Mouse (Mus musculus) intestine, postnatal 0 days (tissue): ENCODE results near the gene Kdm2a. TPM values are rescaled to one million over a fixed set of nuclear protein-coding genes. Genes with fewer than 3 reads are reported as not detected.
A peak's percentile ranks its signal among the peaks of the same experiment; 100 is the strongest.

Experiments used
- ATAC-seq: fragments of 200-750 bp; cut with Nextera tagmentation; 2 replicates; pipeline ENCODE4 v1.8.0; 2017; ENCODE audit warnings: mild to moderate bottlenecking, moderate TSS enrichment, moderate library complexity
- H3K27ac ChIP-seq: fragments of 300-500 bp; sonication (generic); 2 replicates; pipeline ENCODE4 v1.5.1; 2014; ENCODE audit warnings: mild to moderate bottlenecking, low read depth, low read length, moderate library complexity
- H3K27me3 ChIP-seq: fragments of 300-500 bp; sonication (generic); replicated peaks from 2 replicates; pipeline ENCODE4 v1.6.1; 2014; ENCODE audit warnings: low read length, mixed read lengths; ENCODE audit not compliant: control insufficient read depth, insufficient read depth
- H3K36me3 ChIP-seq: fragments of 300-500 bp; sonication (generic); 2 replicates; pipeline ENCODE4 v1.6.1; 2014; ENCODE audit warnings: mild to moderate bottlenecking, moderate library complexity; ENCODE audit not compliant: control insufficient read depth, insufficient read depth
- H3K4me1 ChIP-seq: fragments of 300-500 bp; sonication (generic); replicated peaks from 2 replicates; pipeline ENCODE4 v1.6.1; 2014; ENCODE audit warnings: antibody characterized with exemption, low read length, mixed read lengths; ENCODE audit not compliant: control insufficient read depth, insufficient read depth
- H3K4me2 ChIP-seq: fragments of 300-500 bp; sonication (generic); replicated peaks from 2 replicates; pipeline ENCODE4 v1.6.1; 2014; ENCODE audit warnings: low read depth, mild to moderate bottlenecking, moderate library complexity
- H3K4me3 ChIP-seq: fragments of 300-500 bp; sonication (generic); 2 replicates; pipeline ENCODE4 v1.5.1; 2014; ENCODE audit warnings: low read depth, low read length
- H3K9ac ChIP-seq: fragments of 300-500 bp; sonication (generic); 2 replicates; pipeline ENCODE4 v1.6.1; 2014; ENCODE audit warnings: mild to moderate bottlenecking, low read depth, low read length
- H3K9me3 ChIP-seq: fragments of 300-500 bp; sonication (generic); 2 replicates; pipeline ENCODE4 v1.6.1; 2016; ENCODE audit warnings: mixed run types; ENCODE audit not compliant: control insufficient read depth
- CTCF ChIP-seq: sonication (generic); IDR thresholded peaks from 2 replicates; pipeline ENCODE4 v1.5.1; 2016; ENCODE audit warnings: low read depth, mild to moderate bottlenecking, control low read depth, antibody characterized with exemption, moderate library complexity
- WGBS: fragments of 180-500 bp; shearing (Covaris S2); extraction: QIAGEN DNeasy Blood & Tissue Kit; methylation state at CpG from one replicate; pipeline ENCODE4 v1.1.7; 2014; 5-methylcytosine and 5-hydroxymethylcytosine counted together
- polyA plus RNA-seq: library from polyadenylated mRNA; unstranded; fragments of >200 nt; fragmentation: Nextera tagmentation; extraction: Ambion mirVana; gene quantifications from 2 replicates; pipeline ENCODE4 v1.2.1, GENCODE M21; 2015

Kdm2a gene
- polyA plus RNA-seq, 1 experiment from 2014 or later = 21.2 TPM

DNA sequence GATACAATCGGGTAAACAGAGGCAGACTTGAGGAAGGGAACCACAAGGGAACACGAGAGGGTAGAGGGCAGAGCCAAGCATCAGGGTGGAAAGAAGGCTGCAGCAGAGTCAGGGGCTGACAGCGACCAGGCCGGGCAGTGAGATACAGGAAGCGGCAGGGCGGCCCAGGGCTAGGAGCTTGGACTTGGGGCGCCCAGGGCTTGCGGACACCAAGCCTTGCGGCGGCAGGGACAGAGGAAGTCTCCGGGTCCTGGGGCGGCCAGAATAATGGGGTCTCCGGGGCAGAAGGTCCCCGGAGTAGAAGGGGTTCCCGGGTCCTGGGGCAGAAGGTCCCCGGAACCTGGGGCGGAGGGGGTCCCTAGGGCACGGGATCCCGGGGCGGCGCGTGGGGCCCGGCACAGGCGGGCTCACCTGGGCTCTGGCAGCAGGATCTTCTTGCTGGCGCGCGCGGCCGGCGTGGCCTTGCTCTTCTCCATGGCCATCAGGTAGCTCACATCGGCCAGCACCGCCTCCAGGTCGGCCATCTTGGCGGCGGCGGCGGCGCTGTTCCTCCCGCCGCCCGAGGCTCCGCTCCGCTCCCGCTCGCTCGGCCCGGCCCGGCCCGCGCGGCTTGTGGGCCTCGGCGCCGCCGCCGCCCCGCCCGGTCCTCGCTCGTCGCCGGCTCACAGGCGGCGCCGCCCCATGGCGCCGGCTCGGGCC lies 92.4 kb downstream of the Kdm2a start:
- TF ChIP-seq CTCF = no peak
- Histone ChIP-seq H3K9ac (peak overlapping the region; percentile 93), H3K27ac (peak overlapping the region; percentile 88), H3K4me2 (peak overlapping the region; percentile 77), H3K27me3 (no peaks in the 10 kb centered on the region), H3K4me3 (peak overlapping the region; percentile 93), H3K36me3 (peaks cover 5% of the 10 kb centered on the region; the same call in 1 of the 2 replicates), H3K9me3 (no peaks in the 10 kb centered on the region), H3K4me1 (peaks cover 16% of the 10 kb centered on the region)
- under 1% methylated on average over 45 of the region's 68 CpGs for WGBS
- peak; percentile 67 for ATAC-seq

DNA sequence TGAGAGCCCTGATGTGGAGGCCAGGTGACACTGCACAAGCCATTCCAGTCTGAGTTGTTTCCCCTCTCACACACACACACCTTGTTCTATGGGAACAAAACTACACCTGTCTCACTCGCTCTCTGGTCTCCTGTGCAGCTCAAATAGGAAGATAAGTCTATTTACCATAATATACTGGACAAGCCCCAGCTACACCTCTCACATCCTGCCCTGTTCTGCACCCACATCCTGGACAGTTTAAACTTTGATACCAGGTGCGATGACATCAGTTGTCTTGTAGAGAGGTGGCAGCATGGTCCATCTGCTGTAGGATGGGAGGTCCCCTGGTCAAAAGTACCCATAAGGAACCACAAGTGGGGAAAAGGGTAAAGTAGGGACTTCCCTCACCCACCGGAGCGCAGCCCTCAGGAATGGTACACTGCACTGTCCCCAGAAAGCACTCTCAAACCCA lies 93.2 kb downstream of the Kdm2a start:
- peak overlapping the region; percentile 93 for H3K4me3 ChIP-seq
- no peak for TF ChIP-seq CTCF
- H3K27me3 ChIP-seq = no peaks in the 10 kb centered on the region
- H3K36me3 ChIP-seq = peaks cover 5% of the 10 kb centered on the region; the same call in 1 of the 2 replicates
- 22% methylated on average over 4 of the region's 4 CpGs for WGBS
- H3K4me2 ChIP-seq = peak overlapping the region; percentile 77
- H3K9ac ChIP-seq = peak overlapping the region; percentile 93
- H3K4me1 ChIP-seq = peaks cover 21% of the 10 kb centered on the region
- no peak for ATAC-seq
- no peaks in the 10 kb centered on the region for H3K9me3 ChIP-seq
- peak overlapping the region; percentile 54 for H3K27ac ChIP-seq

DNA sequence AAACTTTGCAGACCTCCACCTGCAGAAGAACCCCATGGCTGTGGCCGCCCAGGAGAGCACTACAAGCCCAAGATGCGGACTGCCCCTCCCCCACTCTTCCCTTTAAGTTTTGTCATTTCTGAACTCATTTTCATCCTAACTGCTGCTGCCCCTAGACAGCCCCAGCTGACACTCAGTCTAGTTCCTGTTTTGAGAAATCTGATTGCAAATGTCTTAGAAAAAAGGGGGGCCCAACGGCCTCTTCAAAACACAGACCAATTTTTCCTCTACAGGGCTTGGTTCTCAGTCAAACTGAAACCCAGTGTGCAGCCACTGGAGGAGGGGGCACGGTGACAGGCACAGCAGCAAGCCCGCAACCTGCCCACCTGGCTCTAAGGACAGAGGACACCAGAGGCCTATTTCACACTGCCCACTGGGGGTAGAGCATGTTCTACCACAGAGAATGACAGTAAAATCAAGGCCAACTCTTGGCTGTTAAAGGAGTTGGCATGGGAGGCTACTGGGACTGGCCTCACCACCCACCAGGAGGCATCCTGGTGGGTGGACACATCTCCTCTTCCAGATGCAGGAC lies 93.7 kb downstream of the Kdm2a start:
- WGBS = 62% methylated on average over 5 of the region's 5 CpGs
- TF ChIP-seq CTCF = no peak
- 0 out of 2 replicates have a peak overlapping the region, but pooled peaks have one; percentile 93 for H3K9ac ChIP-seq

DNA sequence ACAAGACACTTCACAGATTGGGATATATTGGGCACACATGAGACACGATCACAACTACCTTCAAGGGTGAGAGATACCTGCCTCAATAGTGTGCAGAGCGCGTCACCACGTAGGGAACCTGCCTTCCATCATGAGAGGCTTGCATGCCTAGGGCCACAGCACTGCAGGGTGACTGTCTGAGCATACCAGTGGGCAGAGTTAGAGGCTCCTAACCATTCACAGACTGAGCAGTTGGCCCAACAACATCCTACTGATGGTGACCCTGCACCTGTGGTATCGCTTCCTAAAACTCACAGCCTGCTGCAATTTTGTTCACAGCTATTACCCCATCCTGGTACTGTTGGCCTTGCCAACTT lies 94.5 kb downstream of the Kdm2a start:
- Histone ChIP-seq H3K9me3 (no peaks in the 10 kb centered on the region), H3K36me3 (peaks cover 5% of the 10 kb centered on the region; the same call in 1 of the 2 replicates), H3K4me1 (peaks cover 21% of the 10 kb centered on the region), H3K4me2 (no peak overlapping the region; the same call in 1 of the 2 replicates), H3K27me3 (no peaks in the 10 kb centered on the region), H3K4me3 (no peak overlapping the region), H3K9ac (no peak overlapping the region), H3K27ac (no peak overlapping the region)
- TF ChIP-seq CTCF = no peak
- WGBS = 79% methylated on average over 5 of the region's 5 CpGs
- no peak for ATAC-seq

More for the DNA sequence above, 93.7 kb downstream of the Kdm2a start:
- Histone ChIP-seq H3K27ac (peak overlapping the region; percentile 54), H3K4me1 (peaks cover 21% of the 10 kb centered on the region), H3K36me3 (peaks cover 5% of the 10 kb centered on the region; the same call in 1 of the 2 replicates), H3K27me3 (no peaks in the 10 kb centered on the region), H3K4me2 (peak overlapping the region; percentile 77), H3K9me3 (no peaks in the 10 kb centered on the region), H3K4me3 (peak overlapping the region; percentile 93)
- no peak for ATAC-seq

DNA sequence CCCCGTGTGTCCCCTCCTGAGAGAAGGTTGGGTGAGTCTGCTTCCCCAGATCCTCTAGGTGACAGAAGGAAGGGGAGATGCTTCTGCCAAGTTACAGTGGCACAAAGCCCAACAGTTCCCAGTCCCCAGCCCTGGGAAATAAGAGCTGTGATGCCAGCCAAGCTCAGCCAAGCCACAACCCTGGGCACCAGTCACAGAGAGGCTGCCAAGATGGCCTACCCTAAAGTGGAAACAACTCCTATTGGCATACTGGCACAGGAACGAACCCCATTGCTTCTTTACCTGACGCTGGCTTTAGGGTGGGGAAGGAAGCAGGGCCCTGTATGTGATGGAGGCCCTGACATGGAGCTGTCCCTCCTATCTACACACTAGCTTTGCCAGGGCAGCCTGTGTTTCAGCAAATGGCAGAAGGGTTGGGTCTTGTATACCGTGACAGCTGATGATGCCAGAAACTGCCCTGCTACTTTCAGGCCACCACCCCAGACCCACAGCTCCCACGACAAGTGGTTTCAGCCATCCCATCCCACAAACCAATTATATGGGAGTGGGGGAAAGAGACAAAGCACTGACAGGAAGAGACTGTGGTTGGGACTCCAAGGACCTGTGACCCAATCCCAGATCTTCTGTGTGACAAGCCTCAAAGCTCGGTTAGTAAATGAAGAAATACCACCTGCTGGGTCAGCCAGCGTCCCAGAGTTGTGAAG lies 95.0 kb downstream of the Kdm2a start:
- no peak for TF ChIP-seq CTCF
- no peak overlapping the region for H3K9ac ChIP-seq

More for the DNA sequence above, 95.0 kb downstream of the Kdm2a start:
- no peaks in the 10 kb centered on the region for H3K27me3 ChIP-seq
- H3K9me3 ChIP-seq = no peaks in the 10 kb centered on the region
- peak overlapping the region; percentile 46 for H3K4me2 ChIP-seq
- H3K4me1 ChIP-seq = peaks cover 21% of the 10 kb centered on the region
- H3K27ac ChIP-seq = peak overlapping the region; percentile 57; the same call in 1 of the 2 replicates
- peaks cover 5% of the 10 kb centered on the region; the same call in 1 of the 2 replicates for H3K36me3 ChIP-seq
- ATAC-seq = no peak
- WGBS = 60% methylated on average over 7 of the region's 7 CpGs
- no peak overlapping the region for H3K4me3 ChIP-seq
